Mouse (Mus musculus) neural tube, embryonic 14.5 days (tissue): ENCODE results near the gene Pin1. TPM values are rescaled to one million over a fixed set of nuclear protein-coding genes. Genes with fewer than 3 reads are reported as not detected.
"Not testable (repeated sequence)": the region's sequence is repeated elsewhere in the genome, so short reads cannot be mapped to it uniquely, and the experiment has no call there.

Source experiments
- ATAC-seq: fragments of 200-750 bp; cut with Nextera tagmentation; 2 replicates; pipeline ENCODE4 v1.8.0; 2017; ENCODE audit warnings: low read depth, mild to moderate bottlenecking, moderate TSS enrichment, moderate library complexity
- H3K27ac ChIP-seq: fragments of 300-500 bp; sonication (generic); 2 replicates; pipeline ENCODE4 v1.5.1; 2014; ENCODE audit warnings: low read depth, mild to moderate bottlenecking, control low read depth, low read length, moderate library complexity, mixed read lengths
- H3K27me3 ChIP-seq: fragments of 300-500 bp; sonication (generic); 2 replicates; pipeline ENCODE4 v1.6.1; 2014; ENCODE audit warnings: low read length; ENCODE audit not compliant: control insufficient read depth, insufficient read depth
- H3K36me3 ChIP-seq: fragments of 300-500 bp; sonication (generic); 2 replicates; pipeline ENCODE4 v1.6.1; 2014; ENCODE audit warnings: low read length, mixed read lengths; ENCODE audit not compliant: control insufficient read depth, insufficient read depth
- H3K4me1 ChIP-seq: fragments of 300-500 bp; sonication (generic); 2 replicates; pipeline ENCODE4 v1.6.1; 2014; ENCODE audit warnings: low read length; ENCODE audit not compliant: control insufficient read depth, insufficient read depth
- H3K4me2 ChIP-seq: fragments of 300-500 bp; sonication (generic); 2 replicates; pipeline ENCODE4 v1.6.1; 2014; ENCODE audit warnings: mild to moderate bottlenecking, low read depth, low read length, control low read depth
- H3K4me3 ChIP-seq: fragments of 300-500 bp; sonication (generic); 2 replicates; pipeline ENCODE4 v1.5.1; 2014; ENCODE audit warnings: low read depth, low read length, control low read depth, mixed read lengths
- H3K9ac ChIP-seq: fragments of 300-500 bp; sonication (generic); replicated peaks from 2 replicates; pipeline ENCODE4 v1.6.1; 2014; ENCODE audit warnings: low read depth, mild to moderate bottlenecking, control low read depth, low read length, mixed read lengths
- H3K9me3 ChIP-seq: fragments of 300-500 bp; sonication (generic); 2 replicates; pipeline ENCODE4 v1.6.1; 2016; ENCODE audit warnings: low read length; ENCODE audit not compliant: control insufficient read depth
- WGBS: fragments of 180-500 bp; shearing (Covaris S2); extraction: QIAGEN DNeasy Blood & Tissue Kit; methylation state at CpG from one replicate; pipeline ENCODE4 v1.1.7; 2014; 5-methylcytosine and 5-hydroxymethylcytosine counted together
- polyA plus RNA-seq: library from polyadenylated mRNA; unstranded; fragments of >200 nt; fragmentation: Nextera tagmentation; extraction: Ambion mirVana; gene quantifications from 2 replicates; pipeline ENCODE4 v1.2.1, GENCODE M21; 2014

The Pin1 gene
- polyA plus RNA-seq, 1 experiment from 2014 or later, result 68.8 TPM

DNA sequence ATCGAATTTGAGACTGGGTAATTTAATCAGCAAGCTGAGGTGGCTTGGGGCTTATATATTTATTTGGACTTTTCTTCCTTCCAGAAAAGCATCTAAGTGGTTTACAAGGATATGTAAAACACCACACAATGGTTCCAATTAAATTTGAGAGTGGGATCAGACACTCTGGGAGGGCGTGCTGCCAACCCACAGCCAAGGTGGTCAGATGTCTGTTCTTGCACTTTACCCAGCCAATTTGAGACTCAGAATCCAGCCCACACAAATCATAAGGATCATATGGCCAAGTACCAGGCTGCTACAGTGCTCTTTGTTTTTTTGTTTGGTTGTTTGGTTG lies 30.5 kb downstream of the Pin1 start:
- Histone ChIP-seq H3K27me3 (no peaks in the 10 kb centered on the region), H3K4me1 (no peaks in the 10 kb centered on the region; the same call in 1 of the 2 replicates), H3K9me3 (no peaks in the 10 kb centered on the region), H3K4me2 (no peak overlapping the region), H3K36me3 (no peaks in the 10 kb centered on the region), H3K4me3 (no peak overlapping the region), H3K27ac (peak overlapping the region; percentile 44; the same call in 1 of the 2 replicates), H3K9ac (no peak overlapping the region)
- ATAC-seq, result no peak
- 55% methylated on average over 2 of the region's 2 CpGs for WGBS

DNA sequence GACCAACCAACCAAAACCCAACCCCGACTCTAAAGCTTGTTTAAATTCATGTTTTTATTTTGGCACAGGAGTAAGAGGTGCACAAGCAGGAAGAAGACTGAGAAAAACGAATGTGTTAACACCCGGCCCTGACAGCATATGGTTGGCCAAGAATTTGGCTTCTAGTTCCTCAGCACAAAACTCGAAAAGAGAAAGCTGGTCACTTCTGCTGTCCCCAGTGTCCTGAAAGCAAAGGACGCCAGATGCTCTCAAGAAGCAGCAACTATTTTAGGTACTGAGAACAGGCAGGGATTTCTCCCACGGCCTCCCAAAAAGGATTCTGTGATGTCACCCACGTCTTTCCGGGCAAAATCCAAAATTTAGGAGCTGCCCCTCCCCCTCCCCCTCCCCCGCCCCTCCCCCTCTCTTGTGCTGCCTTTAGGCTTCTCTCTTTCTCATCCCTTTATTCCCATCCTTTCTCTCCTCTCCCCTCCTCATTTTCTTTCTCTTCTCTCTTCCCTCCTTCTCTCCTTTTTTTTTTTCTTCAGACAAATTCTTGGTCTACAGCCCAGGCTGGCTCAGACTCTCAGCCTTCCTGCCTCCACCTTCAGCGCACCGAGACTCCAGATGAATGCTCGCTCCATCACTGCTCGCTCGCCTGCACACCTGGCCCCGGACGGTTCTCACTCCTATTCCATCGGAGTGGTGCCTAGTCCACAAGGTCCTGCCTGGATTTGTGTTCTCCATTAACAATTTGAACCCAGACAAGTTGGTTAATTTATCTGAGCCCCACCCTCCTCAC lies 33.4 kb downstream of the Pin1 start:
- no peak overlapping the region for H3K4me3 ChIP-seq
- no peak for ATAC-seq
- no peaks in the 10 kb centered on the region for H3K27me3 ChIP-seq
- H3K36me3 ChIP-seq, result no peaks in the 10 kb centered on the region
- H3K27ac ChIP-seq, result no peak overlapping the region
- no peak overlapping the region for H3K4me2 ChIP-seq
- peaks cover 7% of the 10 kb centered on the region for H3K4me1 ChIP-seq
- no peaks in the 10 kb centered on the region for H3K9me3 ChIP-seq
- WGBS, result 63% methylated on average over 17 of the region's 17 CpGs
- H3K9ac ChIP-seq, result no peak overlapping the region

- Histone ChIP-seq H3K9ac (no peak overlapping the region), H3K4me3 (no peak overlapping the region), H3K4me1 (peaks cover 9% of the 10 kb centered on the region), H3K36me3 (no peaks in the 10 kb centered on the region), H3K27me3 (no peaks in the 10 kb centered on the region), H3K27ac (peak overlapping the region; percentile 58; the same call in 1 of the 2 replicates), H3K4me2 (no peak overlapping the region), H3K9me3 (no peaks in the 10 kb centered on the region)
- ATAC-seq, result peak; percentile 25; the same call in 1 of the 2 replicates
- 89% methylated on average over 1 of the region's 1 CpGs for WGBS
Measured at GRCm38 (mm10) chr9:20689403-20689802, 37.5 kb downstream of the Pin1 start.

DNA sequence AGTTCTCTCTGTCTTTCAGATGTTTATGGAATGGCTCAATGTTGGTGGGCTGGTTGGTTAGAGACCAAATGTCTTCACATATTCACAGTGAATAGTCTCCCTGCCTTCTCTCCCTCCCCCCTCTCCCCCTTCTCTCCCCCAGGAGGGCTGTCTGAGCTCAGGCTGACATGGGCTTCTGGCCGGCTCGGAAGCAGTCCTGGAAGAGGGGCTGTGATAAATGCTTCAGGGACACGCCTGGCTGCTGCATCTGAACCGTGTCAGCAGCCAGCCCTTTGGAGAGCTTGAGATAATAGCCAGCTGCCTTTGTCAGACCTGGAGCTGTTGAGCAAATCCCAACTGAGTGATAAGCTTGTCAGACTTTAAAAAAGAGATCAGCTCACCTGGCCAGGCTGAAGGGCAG lies 38.0 kb downstream of the Pin1 start:
- Histone ChIP-seq H3K27ac (peak overlapping the region; percentile 58), H3K4me3 (no peak overlapping the region), H3K4me1 (peaks cover 14% of the 10 kb centered on the region), H3K4me2 (no peak overlapping the region), H3K27me3 (no peaks in the 10 kb centered on the region), H3K9me3 (no peaks in the 10 kb centered on the region), H3K9ac (0 out of 2 replicates have a peak overlapping the region, but pooled peaks have one; percentile 4), H3K36me3 (no peaks in the 10 kb centered on the region)
- 0% methylated on average over 4 of the region's 4 CpGs for WGBS
- peak; percentile 70 for ATAC-seq

GRCm38 (mm10) chr9:20690449-20690848 lies 38.6 kb downstream of the Pin1 start:
- not testable (repeated sequence) for H3K4me3 ChIP-seq, H3K9ac ChIP-seq, H3K27me3 ChIP-seq, H3K36me3 ChIP-seq, H3K9me3 ChIP-seq, ATAC-seq, H3K4me2 ChIP-seq
- peak overlapping the region; percentile 58; the same call in 1 of the 2 replicates for H3K27ac ChIP-seq
- peaks cover 19% of the 10 kb centered on the region for H3K4me1 ChIP-seq
- WGBS, result 87% methylated on average over 2 of the region's 2 CpGs

- no peak overlapping the region for H3K9ac ChIP-seq
- peaks cover 21% of the 10 kb centered on the region for H3K4me1 ChIP-seq
- H3K27ac ChIP-seq, result no peak overlapping the region
- no peak overlapping the region for H3K4me3 ChIP-seq
- 94% methylated on average over 3 of the region's 3 CpGs for WGBS
- H3K9me3 ChIP-seq, result no peaks in the 10 kb centered on the region
- no peaks in the 10 kb centered on the region for H3K36me3 ChIP-seq
- H3K27me3 ChIP-seq, result no peaks in the 10 kb centered on the region
- ATAC-seq, result no peak
- no peak overlapping the region for H3K4me2 ChIP-seq
Measured at GRCm38 (mm10) chr9:20692863-20693262, 41.0 kb downstream of the Pin1 start.

DNA sequence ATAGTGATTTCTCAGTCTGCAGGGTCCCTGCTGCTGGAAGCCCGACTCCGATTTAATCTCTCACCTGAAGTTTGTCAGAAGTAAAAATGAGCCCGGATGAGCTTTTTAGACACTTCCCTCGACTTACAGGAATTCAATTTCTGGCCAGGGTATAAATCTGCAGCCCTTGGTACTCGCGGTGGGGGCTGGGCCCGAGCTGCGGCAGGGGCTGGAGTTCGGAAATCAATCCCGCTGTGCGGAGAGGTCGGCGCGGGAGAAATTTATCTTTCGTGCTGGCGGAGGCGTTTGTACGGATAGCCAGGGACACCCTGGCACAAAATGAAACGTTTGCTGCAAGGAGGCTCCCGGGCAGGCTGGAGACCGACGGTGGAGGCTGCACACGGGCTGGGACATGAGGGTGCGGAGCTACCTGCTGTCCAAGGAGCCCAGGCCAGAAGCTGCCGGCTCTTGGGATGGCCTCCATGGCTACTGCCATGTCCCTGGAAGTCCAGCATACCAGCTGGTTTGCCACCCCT lies 42.9 kb downstream of the Pin1 start:
- ATAC-seq, result peak; percentile 26; the same call in 1 of the 2 replicates
- Histone ChIP-seq H3K9ac (peak overlapping the region; percentile 37), H3K9me3 (no peaks in the 10 kb centered on the region), H3K27me3 (no peaks in the 10 kb centered on the region), H3K36me3 (no peaks in the 10 kb centered on the region), H3K4me1 (peaks cover 18% of the 10 kb centered on the region), H3K4me2 (peak overlapping the region; percentile 46), H3K4me3 (peak overlapping the region; percentile 16), H3K27ac (peak overlapping the region; percentile 66)
- 2% methylated on average over 25 of the region's 25 CpGs for WGBS

DNA sequence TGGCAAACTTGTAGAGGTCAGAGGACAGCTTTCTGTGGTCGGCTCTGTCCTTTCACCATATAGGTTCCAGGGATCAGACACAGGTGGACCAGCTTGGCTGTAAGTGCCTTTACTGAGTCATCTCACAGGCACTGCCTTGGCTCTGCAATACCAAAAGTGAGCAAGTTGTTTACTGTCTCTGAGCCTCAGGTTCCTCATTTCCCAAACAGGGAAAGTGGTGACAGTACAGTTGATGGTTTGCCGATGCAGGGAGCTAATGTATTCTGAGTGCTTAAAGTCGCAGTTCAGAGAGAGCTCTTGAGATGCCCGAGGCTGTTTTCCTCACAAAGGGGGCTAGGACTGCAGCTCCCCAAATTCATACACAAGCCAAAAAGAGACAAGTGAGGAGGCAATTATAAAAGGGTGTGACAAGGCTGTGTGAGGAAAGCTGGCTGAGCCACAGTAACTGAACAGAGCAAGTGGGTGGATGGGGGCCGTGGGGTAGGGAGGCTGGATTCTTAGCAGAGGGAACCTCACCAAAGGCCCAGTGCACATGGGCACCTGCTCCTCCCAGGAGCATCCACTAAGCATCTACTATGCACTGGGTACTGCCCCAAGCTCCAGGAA lies 44.3 kb downstream of the Pin1 start:
- peaks cover 14% of the 10 kb centered on the region; the same call in 1 of the 2 replicates for H3K4me1 ChIP-seq
- peak overlapping the region; percentile 44; the same call in 1 of the 2 replicates for H3K27ac ChIP-seq
- no peak for ATAC-seq
- H3K9ac ChIP-seq, result no peak overlapping the region
- H3K4me3 ChIP-seq, result no peak overlapping the region
- H3K36me3 ChIP-seq, result no peaks in the 10 kb centered on the region
- H3K4me2 ChIP-seq, result no peak overlapping the region
- H3K9me3 ChIP-seq, result no peaks in the 10 kb centered on the region
- 51% methylated on average over 5 of the region's 5 CpGs for WGBS
- no peaks in the 10 kb centered on the region for H3K27me3 ChIP-seq

DNA sequence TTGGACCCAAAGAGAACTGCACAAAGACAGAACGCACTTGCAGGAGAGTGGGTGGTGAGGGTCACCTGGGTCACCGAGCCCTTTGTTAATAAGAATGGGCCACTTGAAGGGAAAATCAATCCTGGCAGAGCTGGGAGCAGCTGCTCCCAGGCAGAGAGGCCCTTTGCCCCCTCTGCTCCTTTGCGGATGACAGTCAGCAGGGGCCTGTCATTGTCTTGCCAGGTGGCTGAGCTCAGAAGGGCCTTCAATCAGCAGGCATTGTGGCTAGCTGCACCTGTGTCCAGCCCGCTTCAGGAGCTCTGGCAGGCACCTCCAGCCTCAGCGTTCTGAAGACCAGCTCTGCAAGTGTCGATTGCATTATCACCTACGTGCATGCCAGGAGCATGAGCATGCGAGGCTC lies 45.6 kb downstream of the Pin1 start:
- Histone ChIP-seq H3K4me1 (peaks cover 14% of the 10 kb centered on the region; the same call in 1 of the 2 replicates), H3K4me2 (no peak overlapping the region), H3K27ac (peak overlapping the region; percentile 34; the same call in 1 of the 2 replicates), H3K9me3 (no peaks in the 10 kb centered on the region), H3K9ac (no peak overlapping the region), H3K4me3 (no peak overlapping the region), H3K36me3 (no peaks in the 10 kb centered on the region), H3K27me3 (no peaks in the 10 kb centered on the region)
- WGBS, result 10% methylated on average over 8 of the region's 8 CpGs
- no peak; the same call in 1 of the 2 replicates for ATAC-seq
